Mouse (Mus musculus) R1 (cell line): ENCODE data around the gene Limch1.

ENCODE experiments used
- DNase-seq: peaks from one replicate; pipeline ENCODE4 v3.0.0-alpha.2; 2018; ENCODE audit warnings: low read depth, low spot score

Gene Limch1

GRCm38 (mm10) chr5:66746761-66747160, 1.1 kb downstream of the Limch1 start:
- no peak for DNase-seq

DNA sequence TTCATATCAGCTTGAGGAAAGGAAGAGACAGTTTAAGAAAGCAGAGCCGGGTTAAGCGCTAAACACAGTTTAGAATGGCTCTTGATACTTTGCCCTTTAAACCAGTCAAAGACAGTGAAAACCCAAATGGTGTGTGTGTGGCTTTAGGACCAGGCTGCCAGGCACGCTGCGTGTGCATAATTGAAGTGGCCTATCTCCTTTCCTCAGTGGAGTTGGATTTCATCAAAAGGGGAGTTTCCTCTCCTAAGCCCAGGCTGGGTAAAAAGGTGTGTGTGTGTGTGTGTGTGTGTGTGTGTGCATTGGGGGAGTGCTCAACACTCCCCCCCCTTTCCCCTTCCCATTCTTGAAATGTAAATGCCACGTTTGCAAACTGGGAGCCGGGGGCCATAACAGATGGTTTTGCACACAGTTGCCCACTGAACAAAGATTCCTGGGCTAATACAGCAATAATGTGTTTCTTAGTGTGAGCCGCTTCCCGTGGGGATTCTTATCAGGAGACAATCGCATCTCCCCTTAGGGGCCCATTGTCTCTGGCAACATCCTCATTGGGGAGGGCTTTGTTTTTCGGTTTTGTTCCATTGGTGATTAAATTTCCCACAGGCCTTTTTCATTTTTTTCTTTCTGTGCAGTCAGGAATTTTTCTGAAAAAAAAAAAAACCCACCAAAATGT, 2.3 kb downstream of the Limch1 start:
- DNase-seq, result peak; percentile 13

DNA sequence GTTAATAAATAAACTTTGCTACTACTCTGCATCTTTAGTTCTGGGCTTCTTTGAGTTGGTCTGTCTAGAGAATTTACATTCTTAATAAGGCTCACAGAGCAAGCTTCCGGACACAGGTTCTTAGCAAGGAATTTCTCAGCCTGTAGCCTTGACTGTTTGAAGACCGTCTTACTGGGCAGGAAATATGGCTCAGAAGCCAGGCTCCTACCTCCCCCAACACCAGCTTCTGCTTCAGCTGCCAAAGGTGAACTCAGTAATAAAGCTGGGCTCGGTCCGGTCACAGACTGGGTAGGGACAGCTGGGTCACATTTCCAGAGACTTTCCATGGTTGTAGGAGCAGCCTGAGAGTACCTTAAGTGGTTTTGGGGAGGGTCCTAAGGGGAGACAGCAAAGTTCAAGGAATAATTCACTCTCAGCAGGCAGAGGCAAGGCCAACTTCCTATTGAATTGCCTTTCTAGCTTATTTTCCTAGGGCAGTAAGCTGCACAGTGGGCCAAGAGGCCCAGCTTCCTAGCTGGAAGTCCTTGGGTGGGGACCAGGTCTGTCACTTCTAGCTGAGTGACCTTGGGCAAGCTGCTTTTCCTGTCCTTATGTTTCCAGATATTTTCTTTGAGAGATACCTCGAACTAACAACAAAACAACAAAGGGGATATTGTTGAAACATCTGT, 3.0 kb downstream of the Limch1 start:
- peak; percentile 16 for DNase-seq

GRCm38 (mm10) chr5:66750641-66751040, 5.0 kb downstream of the Limch1 start:
- DNase-seq, result no peak

DNA sequence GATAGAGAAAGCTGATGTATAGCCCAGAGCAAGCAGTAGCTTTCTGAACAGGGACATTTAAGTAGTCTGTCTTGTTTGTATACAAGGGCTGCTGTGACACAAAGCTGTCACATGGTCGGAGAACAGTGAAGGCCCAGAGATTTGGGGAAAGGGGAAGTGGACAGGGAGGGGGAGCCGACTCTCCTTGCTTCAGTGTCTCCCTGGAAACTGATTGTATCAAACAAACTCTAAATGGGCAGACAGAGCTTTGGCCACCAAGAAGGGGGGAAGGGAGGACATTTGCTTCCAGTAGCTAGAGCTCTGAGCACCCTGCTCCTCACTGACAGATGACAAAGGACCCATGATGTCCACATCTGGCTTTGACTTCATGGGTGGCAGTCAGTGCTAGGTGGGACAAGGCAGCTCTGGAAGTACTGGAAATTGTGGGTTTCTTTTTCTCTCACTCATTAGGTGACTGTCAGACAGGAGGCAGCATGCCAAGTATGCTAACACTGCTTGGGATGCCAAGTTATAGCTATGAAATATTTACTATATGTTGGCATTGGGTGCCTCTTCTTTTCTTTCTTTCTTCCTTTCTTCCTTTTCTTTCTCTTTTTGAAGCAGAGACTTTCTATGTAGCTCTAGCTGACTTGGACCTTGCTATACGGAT, 5.8 kb downstream of the Limch1 start:
- DNase-seq, result no peak

- no peak for DNase-seq
Measured at GRCm38 (mm10) chr5:66753620-66754019, 8.0 kb downstream of the Limch1 start.

DNA sequence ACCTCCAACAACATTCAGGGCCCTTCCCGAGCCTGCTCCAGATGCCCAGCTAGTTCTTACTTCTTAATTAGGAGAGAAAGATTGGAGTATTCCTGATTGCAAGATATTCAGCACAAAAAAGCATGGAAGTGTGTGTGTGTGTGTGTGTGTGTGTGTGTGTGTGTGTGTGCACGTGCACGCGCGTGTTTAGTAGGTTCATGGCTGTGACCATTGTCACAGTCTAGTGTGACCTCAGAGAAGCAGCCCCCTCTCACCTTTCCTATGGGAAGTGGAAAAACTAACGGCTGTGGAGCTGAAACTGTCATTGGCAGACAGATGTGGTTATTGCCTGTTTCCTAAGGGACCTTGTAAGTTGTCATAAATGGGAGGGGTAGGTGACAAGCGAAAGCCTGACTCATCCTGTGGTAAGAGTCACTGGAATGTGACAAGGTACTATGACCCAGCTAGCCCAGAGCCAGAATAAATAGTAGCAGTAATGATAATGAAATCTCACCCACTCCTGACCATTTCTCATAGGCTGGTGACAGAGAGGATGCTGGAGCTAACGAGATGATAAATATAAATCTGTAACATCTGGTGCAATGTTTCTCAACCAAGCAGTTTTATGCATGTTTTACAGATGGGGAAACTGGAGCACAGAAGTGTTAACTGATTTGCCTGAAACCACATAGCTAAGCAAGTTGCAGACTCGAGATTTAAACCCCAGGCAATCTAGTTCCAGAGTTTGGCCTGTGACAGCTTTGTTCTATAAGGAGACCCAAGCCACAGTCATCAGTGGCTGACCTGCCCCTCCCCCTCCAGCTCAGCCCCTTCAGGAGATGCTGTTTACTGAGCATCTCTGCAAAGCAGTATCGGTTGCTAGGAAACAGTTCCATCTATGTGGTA, 11.4 kb downstream of the Limch1 start:
- no peak for DNase-seq

- DNase-seq, result no peak
Measured at GRCm38 (mm10) chr5:66757706-66758237, 12.1 kb downstream of the Limch1 start.

GRCm38 (mm10) chr5:66759354-66759753, 13.7 kb downstream of the Limch1 start:
- DNase-seq, result no peak

DNA sequence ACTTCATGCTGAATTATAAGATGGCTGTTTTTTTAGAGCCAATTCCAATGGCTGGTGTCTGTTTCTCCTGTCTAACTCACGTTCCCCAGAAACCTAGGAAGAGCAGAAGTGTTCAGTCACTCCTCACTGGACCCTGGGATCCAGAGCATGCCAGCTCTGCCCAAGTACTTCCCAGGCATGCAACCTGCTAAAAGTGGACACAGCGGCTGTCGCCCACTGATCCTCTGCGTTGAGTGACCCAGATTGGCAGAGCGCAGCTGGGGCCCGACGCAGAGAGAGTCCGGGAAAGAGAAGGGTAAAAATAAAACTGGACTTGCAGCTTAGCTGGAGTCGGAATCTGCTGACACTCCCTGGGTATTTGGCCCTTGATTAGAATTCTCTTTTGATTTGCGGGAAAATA, 15.1 kb downstream of the Limch1 start:
- DNase-seq, result no peak

GRCm38 (mm10) chr5:66762006-66762405, 16.4 kb downstream of the Limch1 start:
- no peak for DNase-seq

DNA sequence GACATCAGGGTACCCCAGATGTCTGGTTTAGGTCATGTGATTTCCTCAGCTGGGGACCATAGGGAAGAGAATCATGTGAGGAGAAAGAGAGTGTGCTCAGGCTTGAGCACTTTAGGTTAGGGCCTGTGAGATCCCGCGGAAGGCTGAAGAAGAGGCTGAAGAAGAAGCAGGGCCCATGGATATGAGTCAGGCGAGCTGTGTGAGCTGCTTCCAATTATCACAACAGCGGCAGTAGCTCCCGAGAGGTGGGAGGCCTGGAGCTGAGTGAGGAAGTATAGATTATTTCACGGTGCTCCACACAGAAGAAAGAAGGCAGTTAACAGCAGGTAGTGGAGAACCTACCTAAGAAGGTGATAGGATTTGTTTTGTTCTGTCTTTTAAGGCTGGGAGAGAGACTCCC, 18.5 kb downstream of the Limch1 start:
- no peak for DNase-seq

DNA sequence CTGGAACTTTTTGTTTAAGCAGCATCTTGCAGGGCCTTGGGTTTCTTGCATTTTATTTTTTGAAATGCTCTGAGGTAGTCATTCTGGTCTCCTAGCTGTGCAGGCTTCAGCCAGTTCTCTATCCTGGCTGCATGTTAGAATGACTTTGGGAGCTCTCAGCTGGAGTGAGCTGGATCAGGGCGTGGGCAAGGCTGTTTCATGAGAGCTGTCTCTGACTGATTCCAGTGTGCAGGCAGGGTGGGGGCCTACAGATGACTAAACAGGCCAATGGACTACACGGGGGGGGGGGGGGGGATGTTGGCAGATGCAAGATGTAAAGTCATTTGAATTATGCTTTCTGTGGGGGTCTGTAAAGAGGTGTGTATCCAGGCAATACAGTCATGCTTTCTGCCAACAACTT, 20.3 kb downstream of the Limch1 start:
- no peak for DNase-seq

GRCm38 (mm10) chr5:66768034-66768433, 22.4 kb downstream of the Limch1 start:
- no peak for DNase-seq

DNA sequence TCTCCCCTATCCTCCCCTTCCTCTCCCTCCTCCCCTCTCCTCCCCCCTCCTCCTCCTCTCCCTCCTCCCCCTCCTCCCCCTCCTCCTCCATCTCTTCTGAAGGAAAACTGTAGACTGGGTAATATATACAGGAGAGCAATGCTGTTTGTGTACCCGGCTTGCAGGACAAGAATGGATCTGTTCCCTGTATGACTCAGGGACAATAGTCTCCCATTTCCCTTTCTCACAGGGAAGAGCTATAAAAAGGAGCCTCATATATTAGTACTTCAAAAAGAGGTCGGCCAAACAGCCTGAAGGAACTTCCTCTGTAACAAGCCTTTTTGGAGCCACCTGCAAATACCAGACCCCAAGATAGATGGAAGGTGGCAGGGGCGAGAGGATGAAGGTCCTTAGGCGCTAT, 23.4 kb downstream of the Limch1 start:
- DNase-seq, result no peak

DNA sequence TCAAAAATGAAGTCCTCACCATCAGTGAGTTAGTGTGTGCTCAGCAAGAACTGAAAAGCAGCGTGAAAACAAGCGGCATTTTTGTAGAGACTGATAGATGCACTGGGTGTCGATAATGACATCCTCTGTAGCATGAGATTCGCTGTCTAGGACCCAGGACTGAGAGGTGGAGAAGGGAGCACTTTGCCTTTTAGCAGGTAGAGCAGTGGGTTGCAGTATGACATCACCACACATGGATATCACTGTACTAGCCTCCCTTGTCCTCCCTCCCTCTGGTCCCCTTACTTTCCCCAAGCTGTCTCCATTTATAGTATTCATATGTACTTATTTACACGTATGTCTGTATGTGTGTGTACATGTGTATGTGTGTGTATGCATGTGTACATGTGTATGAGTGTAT, 23.9 kb downstream of the Limch1 start:
- DNase-seq, result no peak

DNA sequence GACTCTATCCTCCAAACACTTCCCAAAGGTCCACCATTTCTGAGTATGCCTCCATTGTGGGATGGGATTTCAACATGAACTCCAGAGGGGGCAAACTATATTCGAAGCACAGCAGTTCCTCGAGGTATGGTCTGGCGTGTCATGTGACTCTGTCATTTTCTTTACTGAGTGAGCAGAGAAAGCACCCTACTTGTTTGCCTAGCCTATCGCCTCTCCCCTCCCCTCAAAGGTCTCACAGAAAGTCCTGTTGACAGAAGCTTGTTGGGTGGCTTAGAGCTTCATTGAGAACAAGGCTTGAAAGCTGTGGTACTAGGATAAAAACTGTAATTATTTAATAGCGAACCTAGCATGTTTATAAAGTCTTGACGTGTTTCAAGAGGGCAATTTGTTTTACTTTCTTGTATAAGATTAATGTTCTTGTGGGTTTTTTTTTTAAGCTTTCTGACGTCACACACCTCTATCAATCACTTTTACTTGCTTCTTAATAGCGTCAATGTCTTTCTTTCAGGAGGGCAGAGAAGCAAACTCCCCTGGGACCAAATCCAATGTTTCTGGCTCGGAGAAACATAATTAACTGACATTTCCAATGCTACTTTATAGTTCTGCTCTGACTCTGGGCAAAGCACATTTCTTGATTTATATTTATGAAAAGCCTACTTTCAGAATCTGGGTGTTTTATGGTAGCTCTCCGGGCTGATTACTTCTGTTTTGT, 32.5 kb downstream of the Limch1 start:
- no peak for DNase-seq

DNA sequence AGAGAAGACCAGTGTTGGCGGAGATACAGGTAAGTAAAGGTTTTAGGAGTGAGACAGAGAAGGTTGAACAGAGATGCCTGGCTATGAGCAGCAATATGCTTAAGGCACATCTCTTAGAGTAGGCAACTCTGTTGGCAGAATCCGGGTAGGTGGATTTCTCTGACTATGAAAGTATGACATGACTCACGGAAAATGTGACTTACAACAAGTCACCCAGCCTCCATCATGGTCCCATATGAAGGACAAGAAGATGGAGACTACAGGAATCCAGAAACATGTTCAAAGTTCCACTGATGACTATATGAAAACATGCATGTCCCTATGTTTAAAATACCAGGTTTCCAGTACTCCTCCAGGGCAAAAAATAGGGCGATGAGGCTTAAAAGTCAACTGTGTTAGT, 34.7 kb downstream of the Limch1 start:
- no peak for DNase-seq

DNA sequence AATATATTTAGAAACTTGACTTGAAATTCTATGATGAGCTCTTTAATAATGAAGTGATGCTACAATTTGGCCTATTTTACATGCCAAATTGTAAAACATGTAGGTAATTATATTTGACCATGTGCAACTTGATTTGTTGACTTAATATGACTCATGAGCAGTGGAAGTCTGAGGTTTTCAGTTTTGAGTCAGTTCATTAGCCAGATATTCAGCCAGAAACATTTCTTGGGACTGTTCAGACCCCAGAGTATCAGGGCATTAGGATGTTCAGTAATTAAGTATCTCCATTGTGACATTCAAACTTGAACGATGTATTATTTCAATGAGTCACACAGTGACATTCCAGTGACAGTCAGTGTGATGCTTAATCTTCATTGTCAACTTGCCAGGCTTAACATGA, 35.9 kb downstream of the Limch1 start:
- no peak for DNase-seq

GRCm38 (mm10) chr5:66782851-66783250, 37.2 kb downstream of the Limch1 start:
- DNase-seq, result no peak
